Mouse (Mus musculus) liver, embryonic 14.5 days (tissue): ENCODE measurements around the gene Gch1. TPM values are rescaled to one million over a fixed set of nuclear protein-coding genes. Genes with fewer than 3 reads are reported as not detected.
A peak's percentile ranks its signal among the peaks of the same experiment; 100 is the strongest.
"Not testable (repeated sequence)": the region's sequence is repeated elsewhere in the genome, so short reads cannot be mapped to it uniquely, and the experiment has no call there.

Experiments
- ATAC-seq: fragments of 200-750 bp; cut with Nextera tagmentation; 2 replicates; pipeline ENCODE4 v1.8.0; 2017; ENCODE audit warnings: moderate number of reproducible peaks, mild to moderate bottlenecking, moderate library complexity; ENCODE audit not compliant: insufficient read depth
- DNase-seq, 3 experiments: peaks; one replicate each; pipeline ENCODE4 v3.0.0-alpha.2; 2012 to 2013; ENCODE audit warnings: low read depth in 3 of 3, low spot score in 3 of 3
- H3K27ac ChIP-seq: fragments of 300-500 bp; sonication (generic); 2 replicates; pipeline ENCODE4 v1.5.1; 2014; ENCODE audit warnings: moderate library complexity, mild to moderate bottlenecking, control low read depth, inconsistent platforms
- H3K27me3 ChIP-seq: fragments of 300-500 bp; sonication (generic); 2 replicates; pipeline ENCODE4 v1.6.1; 2014; ENCODE audit warnings: mild to moderate bottlenecking, low read length, moderate library complexity; ENCODE audit not compliant: control insufficient read depth, insufficient read depth
- H3K36me3 ChIP-seq: fragments of 300-500 bp; sonication (generic); replicated peaks from 2 replicates; pipeline ENCODE4 v1.6.1; 2014; ENCODE audit warnings: low read depth; ENCODE audit not compliant: control insufficient read depth, insufficient read depth
- H3K4me1 ChIP-seq, 2 experiments: fragments of 200-500 bp in 1 of 2; fragments of 300-500 bp in 1 of 2; sonication (generic) in 1 of 2; replicated peaks; 2 replicates each; pipeline ENCODE4 v1.6.1; 2012 to 2014; ENCODE audit warnings: antibody characterized with exemption in 1 of 2, inconsistent platforms in 1 of 2, low read length in 1 of 2; ENCODE audit not compliant: control insufficient read depth in 2 of 2, insufficient read depth in 2 of 2
- H3K4me2 ChIP-seq: fragments of 300-500 bp; sonication (generic); 2 replicates; pipeline ENCODE4 v1.6.1; 2014; ENCODE audit warnings: low read depth, mild to moderate bottlenecking, control low read depth, moderate library complexity
- H3K4me3 ChIP-seq, 2 experiments: fragments of 200-500 bp in 1 of 2; fragments of 300-500 bp in 1 of 2; sonication (generic) in 1 of 2; 2 replicates each; pipeline ENCODE4 v1.5.1; 2012 to 2014; ENCODE audit warnings: low read depth in 2 of 2, low read length in 2 of 2, mild to moderate bottlenecking in 2 of 2, control low read depth in 1 of 2, inconsistent platforms in 1 of 2, moderate library complexity in 1 of 2; ENCODE audit not compliant: insufficient read depth in 1 of 2
- H3K9ac ChIP-seq: fragments of 300-500 bp; sonication (generic); replicated peaks from 2 replicates; pipeline ENCODE4 v1.6.1; 2014; ENCODE audit warnings: mild to moderate bottlenecking, control low read depth, moderate library complexity
- H3K9me3 ChIP-seq: fragments of 300-500 bp; sonication (generic); 2 replicates; pipeline ENCODE4 v1.6.1; 2016; ENCODE audit warnings: low read length, mixed read lengths; ENCODE audit not compliant: control insufficient read depth
- CTCF ChIP-seq: IDR thresholded peaks from 2 replicates; pipeline ENCODE4 v1.5.1; 2016; ENCODE audit warnings: antibody characterized with exemption, low read depth, control low read depth
- EP300 ChIP-seq: IDR thresholded peaks from 2 replicates; pipeline ENCODE4 v1.6.1; 2016; ENCODE audit warnings: antibody characterized with exemption, low read depth
- WGBS: fragments of 180-500 bp; shearing (Covaris S2); extraction: QIAGEN DNeasy Blood & Tissue Kit; methylation state at CpG from one replicate; pipeline ENCODE4 v1.1.7; 2014; ENCODE audit not compliant: insufficient replicate concordance; 5-methylcytosine and 5-hydroxymethylcytosine counted together
- polyA plus RNA-seq, 2 experiments: library from polyadenylated mRNA; depleted of rRNA in 1 of 2; stranded (reverse) in 1 of 2; unstranded in 1 of 2; fragments of >200 nt; fragmentation: Nextera tagmentation in 1 of 2; extraction: Ambion mirVana in 1 of 2; gene quantifications; 2 replicates each; pipeline versions ENCODE4 v1.2.1 to v1.2.3; 2012 to 2014

Gch1 gene
- polyA plus RNA-seq, 2 experiments = 2.4 to 3.8 TPM

GRCm38 (mm10) chr14:47127987-47128386 is 61.2 kb downstream of the Gch1 start:
- no peaks in the 10 kb centered on the region for H3K4me1 ChIP-seq
- H3K36me3 ChIP-seq = no peaks in the 10 kb centered on the region
- H3K9me3 ChIP-seq = no peaks in the 10 kb centered on the region
- H3K9ac ChIP-seq = no peak overlapping the region
- no peaks in the 10 kb centered on the region for H3K27me3 ChIP-seq
- no peak for ATAC-seq
- H3K27ac ChIP-seq = no peak overlapping the region
- no peak overlapping the region for H3K4me2 ChIP-seq
- 69% methylated on average over 5 of the region's 5 CpGs for WGBS
- TF ChIP-seq CTCF = no peak
- no peak for TF ChIP-seq EP300
- H3K4me3 ChIP-seq = no peak overlapping the region
- DNase-seq = no peak

DNA sequence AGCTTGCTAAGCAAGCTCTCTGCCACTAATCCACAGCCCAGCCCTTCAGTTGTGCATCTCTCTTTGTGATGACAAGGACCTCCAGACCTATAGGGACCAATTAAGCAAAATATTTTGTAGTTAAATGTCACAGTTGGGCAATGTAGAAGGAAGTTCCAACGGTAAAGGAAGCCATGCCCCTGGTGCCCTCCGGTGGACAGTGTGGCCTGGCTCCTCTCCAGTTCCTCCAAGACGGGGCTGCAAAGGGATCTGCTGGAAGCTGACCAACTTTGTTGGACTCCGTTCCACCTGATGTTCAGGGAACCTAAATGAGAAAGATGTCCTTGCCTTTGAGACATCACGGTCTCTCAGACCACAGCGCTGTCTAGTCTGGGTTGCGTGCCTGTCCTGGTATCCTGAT is 71.7 kb downstream of the Gch1 start:
- no peak overlapping the region for H3K4me3 ChIP-seq
- H3K4me2 ChIP-seq = no peak overlapping the region
- no peaks in the 10 kb centered on the region for H3K9me3 ChIP-seq
- ATAC-seq = no peak
- no peaks in the 10 kb centered on the region for H3K27me3 ChIP-seq
- TF ChIP-seq CTCF (peak; percentile 30; the same call in 1 of the 2 replicates), EP300 (no peak)
- no peak for DNase-seq
- no peak overlapping the region for H3K9ac ChIP-seq
- H3K27ac ChIP-seq = no peak overlapping the region
- no peaks in the 10 kb centered on the region for H3K36me3 ChIP-seq
- peaks cover 0 to 7% of the 10 kb centered on the region in 2 experiments; a peak in 2 of 4 replicates for H3K4me1 ChIP-seq
- 57% methylated on average over 7 of the region's 7 CpGs for WGBS

GRCm38 (mm10) chr14:47116062-47116762 is 73.0 kb downstream of the Gch1 start:
- H3K9ac ChIP-seq = no peak overlapping the region
- H3K27ac ChIP-seq = no peak overlapping the region
- peaks cover 0 to 7% of the 10 kb centered on the region in 2 experiments; a peak in 2 of 4 replicates for H3K4me1 ChIP-seq
- no peak overlapping the region for H3K4me2 ChIP-seq
- H3K9me3 ChIP-seq = no peaks in the 10 kb centered on the region
- ATAC-seq (peak; percentile 65), DNase-seq (peak; percentile 17 to 34 (median 32))
- TF ChIP-seq EP300 (no peak), CTCF (no peak)
- H3K36me3 ChIP-seq = no peaks in the 10 kb centered on the region
- 44% methylated on average over 10 of the region's 10 CpGs for WGBS
- H3K27me3 ChIP-seq = no peaks in the 10 kb centered on the region
- no peak overlapping the region for H3K4me3 ChIP-seq

GRCm38 (mm10) chr14:47115154-47115553 is 74.1 kb downstream of the Gch1 start:
- Histone ChIP-seq H3K27ac (no peak overlapping the region), H3K9me3 (no peaks in the 10 kb centered on the region), H3K36me3 (no peaks in the 10 kb centered on the region), H3K4me3 (no peak overlapping the region), H3K4me2 (no peak overlapping the region), H3K27me3 (no peaks in the 10 kb centered on the region), H3K9ac (no peak overlapping the region), H3K4me1 (peaks cover 0 to 7% of the 10 kb centered on the region in 2 experiments; a peak in 2 of 4 replicates)
- TF ChIP-seq EP300 (no peak), CTCF (no peak)
- DNase-seq (no peak), ATAC-seq (no peak)
- 59% methylated on average over 9 of the region's 9 CpGs for WGBS

- Histone ChIP-seq H3K9me3 (no peaks in the 10 kb centered on the region), H3K4me1 (peaks cover 0 to 5% of the 10 kb centered on the region in 2 experiments; a peak in 2 of 4 replicates), H3K9ac (no peak overlapping the region), H3K27me3 (no peaks in the 10 kb centered on the region), H3K4me3 (no peak overlapping the region), H3K4me2 (no peak overlapping the region), H3K36me3 (no peaks in the 10 kb centered on the region), H3K27ac (no peak overlapping the region)
- no peak for TF ChIP-seq CTCF
- TF ChIP-seq EP300 = no peak
- no peak for ATAC-seq
- no peak for DNase-seq
- WGBS = 32% methylated on average over 9 of the region's 9 CpGs
Observed at GRCm38 (mm10) chr14:47111341-47111740, 77.9 kb downstream of the Gch1 start.

- 56% methylated on average over 5 of the region's 7 CpGs for WGBS
- not testable (repeated sequence) for ATAC-seq, H3K27me3 ChIP-seq, DNase-seq, H3K4me1 ChIP-seq, H3K4me2 ChIP-seq, H3K9me3 ChIP-seq, H3K36me3 ChIP-seq, H3K4me3 ChIP-seq, H3K27ac ChIP-seq, H3K9ac ChIP-seq
Observed at GRCm38 (mm10) chr14:47110391-47110790, 78.8 kb downstream of the Gch1 start.
